36 mouse cellular contexts compared by ENCODE assay signal in genomic region chr6:17251958-17252357, GRCm38 (mm10). TPM values are rescaled to one million over a fixed set of nuclear protein-coding genes. Genes with fewer than 3 reads are reported as not detected.
"Had no signal": no experiment of that assay in that cellular context is flagged by ENCODE, and none has a peak within 500 bp of the region (broad histone marks: within the 10 kb centered on the region; RNA-seq: fewer than 3 reads in every experiment).

No protein-coding gene starts in this region.

- H3K27me3 ChIP-seq: heart, embryonic 12.5 days; heart, embryonic 13.5 days; heart, embryonic 15.5 days; hindbrain, embryonic 12.5 days; hindbrain, embryonic 13.5 days; hindbrain, embryonic 15.5 days; intestine, embryonic 15.5 days; kidney, embryonic 15.5 days had no signal

- H3K27ac ChIP-seq: heart, embryonic 10.5 days; heart, embryonic 13.5 days; heart, embryonic 15.5 days; hindbrain, embryonic 10.5 days; hindbrain, embryonic 12.5 days; hindbrain, embryonic 13.5 days; hindbrain, embryonic 14.5 days; hindbrain, embryonic 15.5 days; hindbrain, postnatal 0 days; intestine, embryonic 15.5 days; kidney, embryonic 15.5 days; kidney, postnatal 0 days; layer of hippocampus, adult 2 months had no signal

- H3K36me3 ChIP-seq: heart, embryonic 10.5 days; heart, embryonic 12.5 days; heart, embryonic 13.5 days; heart, embryonic 15.5 days; hindbrain, embryonic 10.5 days; hindbrain, embryonic 12.5 days; hindbrain, embryonic 13.5 days; hindbrain, embryonic 15.5 days; intestine, embryonic 15.5 days; kidney, embryonic 15.5 days had no signal

- H3K4me3 ChIP-seq: heart, embryonic 10.5 days; heart, embryonic 12.5 days; heart, embryonic 13.5 days; heart, embryonic 15.5 days; hindbrain, embryonic 10.5 days; hindbrain, embryonic 12.5 days; hindbrain, embryonic 13.5 days; hindbrain, embryonic 15.5 days; intestine, embryonic 15.5 days; kidney, embryonic 15.5 days; layer of hippocampus, adult 2 months had no signal

- H3K4me2 ChIP-seq: heart, embryonic 11.5 days; heart, embryonic 12.5 days; heart, embryonic 13.5 days; heart, embryonic 15.5 days; hindbrain, embryonic 12.5 days; hindbrain, embryonic 13.5 days; hindbrain, embryonic 14.5 days; hindbrain, embryonic 15.5 days; intestine, embryonic 15.5 days; kidney, embryonic 15.5 days had no signal

- DNase-seq: heart, postnatal 10 days; heart, postnatal 14 days; heart, postnatal 36 days; heart, postnatal 4 days; kidney, adult 11 months; kidney, adult 18-20 months; kidney, adult 2 months; kidney, adult 8-10 months; kidney, adult 9 months; kidney, postnatal 10 days; kidney, postnatal 14 days; kidney, postnatal 25 days; kidney, postnatal 36 days; kidney, postnatal 4 days; layer of hippocampus, adult 9-11 months; layer of hippocampus, postnatal 36 days had no signal

- H3K9me3 ChIP-seq: heart, embryonic 10.5 days; heart, embryonic 12.5 days; heart, embryonic 13.5 days; heart, embryonic 15.5 days; hindbrain, embryonic 10.5 days; hindbrain, embryonic 12.5 days; hindbrain, embryonic 13.5 days; hindbrain, embryonic 15.5 days; intestine, embryonic 15.5 days; kidney, embryonic 15.5 days had no signal

- H3K9ac ChIP-seq: heart, embryonic 12.5 days; heart, embryonic 13.5 days; heart, embryonic 15.5 days; hindbrain, embryonic 12.5 days; hindbrain, embryonic 13.5 days; hindbrain, embryonic 14.5 days; hindbrain, embryonic 15.5 days; intestine, embryonic 15.5 days; kidney, embryonic 15.5 days had no signal

- H3K4me1 ChIP-seq: heart, embryonic 10.5 days; heart, embryonic 12.5 days; heart, embryonic 13.5 days; heart, embryonic 15.5 days; hindbrain, embryonic 10.5 days; hindbrain, embryonic 12.5 days; hindbrain, embryonic 13.5 days; hindbrain, embryonic 15.5 days; intestine, embryonic 15.5 days; kidney, embryonic 15.5 days had no signal

- ATAC-seq: hindbrain, embryonic 16.5 days; hindbrain, postnatal 0 days; inflammation-experienced regulatory T-cells, adult 6 months; intestine, embryonic 15.5 days; intestine, embryonic 16.5 days; intestine, postnatal 0 days had no signal

RNA-seq across cellular contexts. Expression of gene Cav1, which starts 54.2 kb away (rescaled TPM):
- total RNA-seq: hematopoietic stem cell, adult 5-6 weeks had no signal
- polyA plus RNA-seq: inflammation-experienced regulatory T-cells, adult 6 months had no signal
